Mouse (Mus musculus) limb, embryonic 10.5 days (tissue): ENCODE results near the gene Spata7. TPM values are rescaled to one million over a fixed set of nuclear protein-coding genes. Genes with fewer than 3 reads are reported as not detected.
A peak's percentile ranks its signal among the peaks of the same experiment; 100 is the strongest.
"Not testable (repeated sequence)": the region's sequence is repeated elsewhere in the genome, so short reads cannot be mapped to it uniquely, and the experiment has no call there.

Source experiments
- DNase-seq: peaks from one replicate; pipeline ENCODE4 v3.0.0-alpha.2; 2017; ENCODE audit warnings: low spot score
- H3K27ac ChIP-seq: fragments of 300-500 bp; sonication (generic); 2 replicates; pipeline ENCODE4 v1.5.1; 2016; ENCODE audit warnings: mild to moderate bottlenecking
- H3K27me3 ChIP-seq: fragments of 300-500 bp; sonication (generic); 2 replicates; pipeline ENCODE4 v1.6.1; 2016; ENCODE audit warnings: low read depth, mild to moderate bottlenecking; ENCODE audit not compliant: poor library complexity, severe bottlenecking
- H3K36me3 ChIP-seq: fragments of 300-500 bp; sonication (generic); 2 replicates; pipeline ENCODE4 v1.6.1; 2016; ENCODE audit warnings: mild to moderate bottlenecking, moderate library complexity
- H3K4me1 ChIP-seq: fragments of 300-500 bp; sonication (generic); 2 replicates; pipeline ENCODE4 v1.6.1; 2016
- H3K4me3 ChIP-seq: fragments of 300-500 bp; sonication (generic); 2 replicates; pipeline ENCODE4 v1.5.1; 2016; ENCODE audit warnings: mild to moderate bottlenecking, moderate library complexity
- H3K9me3 ChIP-seq: fragments of 300-500 bp; sonication (generic); replicated peaks from 2 replicates; pipeline ENCODE4 v1.6.1; 2016; ENCODE audit warnings: mild to moderate bottlenecking
- WGBS: fragments of 180-500 bp; shearing (Covaris S2); methylation state at CpG from one replicate; pipeline ENCODE4 v1.1.7; 2016; 5-methylcytosine and 5-hydroxymethylcytosine counted together
- polyA plus RNA-seq: library from polyadenylated mRNA; unstranded; fragments of >200 nt; fragmentation: Nextera tagmentation; extraction: Ambion mirVana; gene quantifications from 2 replicates; pipeline ENCODE4 v1.2.1, GENCODE M21; 2016

Spata7 gene
- 19.5 and 21.4 TPM in 2 replicates for polyA plus RNA-seq

DNA sequence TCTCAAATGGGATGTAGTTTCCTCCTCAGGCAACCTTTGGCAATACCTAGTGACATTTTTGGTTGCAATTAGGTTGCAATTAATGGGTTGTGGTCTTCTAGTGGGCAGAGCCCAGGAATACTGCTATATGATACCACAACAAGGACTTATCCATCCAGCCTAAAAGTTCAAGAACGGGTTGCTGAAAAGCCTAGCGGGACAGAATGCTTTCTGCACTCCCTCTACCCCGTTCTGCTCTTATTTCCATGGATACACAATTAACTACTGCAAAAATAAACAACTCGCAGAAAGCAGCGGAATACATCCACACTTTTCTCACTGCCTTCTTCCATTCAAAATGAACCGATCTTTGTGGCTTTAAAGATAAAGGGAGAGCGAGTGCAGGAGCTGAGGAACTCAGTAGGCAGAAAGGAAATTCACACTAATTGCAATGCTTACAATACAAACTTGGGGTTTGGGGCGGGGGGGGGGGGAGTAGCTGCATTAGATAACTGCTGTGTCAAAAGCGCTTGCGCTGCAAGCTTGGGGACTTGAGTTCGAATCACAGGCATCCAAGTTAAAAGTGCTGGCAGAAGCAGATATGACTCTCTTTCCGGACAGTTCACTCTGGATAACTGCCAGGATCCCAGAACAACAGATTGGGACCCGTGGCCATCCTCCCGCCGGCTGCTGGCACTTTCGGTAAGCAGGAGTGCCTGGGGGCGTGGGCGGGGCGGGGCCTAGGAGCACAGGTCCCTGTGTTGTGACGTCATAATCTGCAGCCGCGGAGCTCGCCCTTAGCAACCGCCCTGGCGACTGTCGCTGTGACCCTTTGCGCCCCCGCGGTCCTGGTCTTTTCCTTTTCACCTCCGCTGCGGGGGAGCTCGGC is at the start of gene Spata7:
Gene Spata7 (plus strand): TSS at position 766 of the 868 bp plus-strand sequence.
- 4% methylated on average over 32 of the region's 32 CpGs for WGBS
- Histone ChIP-seq H3K27ac (peak within 1 kb of the TSS; percentile 88), H3K36me3 (no peaks in the 10 kb centered on the region; the same call in 1 of the 2 replicates), H3K9me3 (no peaks in the 10 kb centered on the region), H3K4me3 (peak within 1 kb of the TSS; percentile 86), H3K27me3 (no peaks in the 10 kb centered on the region), H3K4me1 (peaks cover 11% of the 10 kb centered on the region)
- peak; percentile 94 for DNase-seq

DNA sequence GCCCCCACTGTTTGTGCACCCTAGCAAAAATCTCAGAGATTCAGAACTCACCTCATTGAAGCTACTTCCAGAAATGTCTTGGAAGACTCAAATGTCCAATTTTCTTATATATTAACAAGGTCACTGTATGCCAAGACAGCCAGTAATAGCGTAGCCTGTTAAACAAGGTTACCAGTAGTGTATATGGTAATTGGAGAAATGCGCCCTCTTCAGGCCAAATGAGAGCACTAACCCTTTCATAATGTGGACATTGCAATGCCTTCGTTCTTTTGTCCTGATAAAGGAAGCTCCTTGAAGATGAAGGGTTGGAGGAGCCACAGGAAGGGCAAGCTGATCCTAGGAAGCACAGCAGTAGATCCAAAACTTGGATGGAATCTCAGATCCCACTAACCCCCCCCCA is 42.7 kb upstream of the Spata7 start:
- H3K27ac ChIP-seq: no peak overlapping the region
- H3K36me3 ChIP-seq: no peaks in the 10 kb centered on the region
- DNase-seq: no peak
- H3K27me3 ChIP-seq: no peaks in the 10 kb centered on the region
- no peaks in the 10 kb centered on the region for H3K9me3 ChIP-seq
- WGBS: 37% methylated on average over 3 of the region's 3 CpGs
- no peaks in the 10 kb centered on the region for H3K4me1 ChIP-seq
- H3K4me3 ChIP-seq: no peak overlapping the region

DNA sequence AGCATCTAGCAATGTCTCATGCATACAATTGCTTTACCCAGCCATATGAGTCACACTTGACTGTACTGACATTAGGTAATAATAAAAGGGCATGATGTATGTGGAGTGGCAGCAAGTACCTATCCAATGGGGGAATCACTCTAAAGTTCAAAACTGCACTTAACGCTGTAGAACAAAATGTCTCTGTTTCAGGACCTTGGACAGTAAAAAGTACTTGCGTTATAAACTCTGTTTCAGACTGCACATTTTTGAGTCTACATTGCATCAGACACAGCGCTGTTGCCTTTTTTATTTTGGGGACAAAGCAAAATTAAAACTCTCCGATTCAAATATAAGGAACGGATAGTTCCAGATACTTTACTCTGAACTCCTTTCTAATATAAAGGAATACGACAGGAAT is 39.4 kb upstream of the Spata7 start:
- no peaks in the 10 kb centered on the region for H3K36me3 ChIP-seq
- H3K4me3 ChIP-seq: no peak overlapping the region

DNA sequence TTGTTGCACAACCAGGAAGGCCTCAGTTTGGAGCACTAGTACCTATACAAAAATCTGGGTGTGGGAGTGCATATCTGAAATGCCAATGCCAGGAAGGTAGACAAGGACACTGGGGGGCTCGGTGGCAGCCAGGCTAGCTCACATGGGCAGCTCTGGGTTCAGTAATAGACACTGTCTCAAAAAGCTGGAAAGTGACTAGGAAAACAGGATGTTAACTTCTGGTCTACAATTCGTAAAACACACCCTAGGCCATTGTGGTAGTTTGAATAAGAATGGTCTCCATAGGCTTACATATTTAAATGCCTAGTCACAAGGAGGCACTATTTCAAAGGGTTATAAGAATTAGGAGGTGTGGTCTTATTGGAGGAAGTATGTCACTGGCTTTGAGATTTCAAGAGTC is 36.9 kb upstream of the Spata7 start:
- H3K4me3 ChIP-seq: no peak overlapping the region
- H3K4me1 ChIP-seq: no peaks in the 10 kb centered on the region
- DNase-seq: no peak
- no peaks in the 10 kb centered on the region for H3K27me3 ChIP-seq
- peaks cover 6% of the 10 kb centered on the region; the same call in 1 of the 2 replicates for H3K9me3 ChIP-seq
- H3K36me3 ChIP-seq: no peaks in the 10 kb centered on the region
- 94% methylated on average over 2 of the region's 2 CpGs for WGBS
- H3K27ac ChIP-seq: no peak overlapping the region

More for the DNA sequence above, 39.4 kb upstream of the Spata7 start:
- 72% methylated on average over 6 of the region's 6 CpGs for whole genome bisulfite sequencing
- H3K9me3 ChIP-seq: peaks cover 6% of the 10 kb centered on the region; the same call in 1 of the 2 replicates
- H3K27me3 ChIP-seq: no peaks in the 10 kb centered on the region
- no peak for DNase-seq
- no peaks in the 10 kb centered on the region for H3K4me1 ChIP-seq
- H3K27ac ChIP-seq: no peak overlapping the region

GRCm38 (mm10) chr12:98600861-98601260 is 27.1 kb upstream of the Spata7 start:
- no peak for DNase-seq
- Histone ChIP-seq H3K4me1 (no peaks in the 10 kb centered on the region), H3K27me3 (no peaks in the 10 kb centered on the region), H3K4me3 (no peak overlapping the region), H3K36me3 (no peaks in the 10 kb centered on the region), H3K9me3 (no peaks in the 10 kb centered on the region), H3K27ac (no peak overlapping the region)
- 91% methylated on average over 5 of the region's 5 CpGs for WGBS

DNA sequence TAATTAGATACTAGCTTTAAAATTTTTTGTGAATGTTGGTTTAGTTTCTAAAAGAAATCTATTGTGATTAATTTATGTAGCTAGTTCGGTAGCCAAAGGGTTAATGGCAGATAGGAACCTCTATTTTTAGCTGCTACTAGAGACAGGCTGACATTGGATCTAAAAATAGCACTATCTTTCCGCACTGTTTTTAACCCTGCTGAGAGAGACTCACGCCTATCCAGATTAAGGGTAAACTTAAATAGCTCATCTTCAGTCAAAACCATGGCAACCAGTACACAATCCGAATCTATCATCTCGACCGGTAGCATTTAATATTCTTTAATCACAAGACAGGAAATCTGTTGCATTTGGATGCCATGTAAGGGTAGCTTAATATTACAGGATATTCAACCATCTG is 25.8 kb upstream of the Spata7 start:
- WGBS: 63% methylated on average over 6 of the region's 6 CpGs
- no peaks in the 10 kb centered on the region for H3K36me3 ChIP-seq
- H3K4me1 ChIP-seq: no peaks in the 10 kb centered on the region
- no peaks in the 10 kb centered on the region for H3K9me3 ChIP-seq
- no peak overlapping the region for H3K4me3 ChIP-seq
- no peak overlapping the region for H3K27ac ChIP-seq
- no peak for DNase-seq
- no peaks in the 10 kb centered on the region for H3K27me3 ChIP-seq

- Histone ChIP-seq H3K27me3 (no peaks in the 10 kb centered on the region), H3K27ac (no peak overlapping the region), H3K4me3 (no peak overlapping the region), H3K4me1 (no peaks in the 10 kb centered on the region), H3K9me3 (no peaks in the 10 kb centered on the region), H3K36me3 (no peaks in the 10 kb centered on the region)
- WGBS: 85% methylated on average over 1 of the region's 1 CpGs
- DNase-seq: no peak
These were observed 22.7 kb upstream of the Spata7 start for GRCm38 (mm10) chr12:98605264-98605663.

- Histone ChIP-seq H3K36me3 (no peaks in the 10 kb centered on the region), H3K27ac (no peak overlapping the region), H3K9me3 (no peaks in the 10 kb centered on the region), H3K4me3 (no peak overlapping the region), H3K27me3 (no peaks in the 10 kb centered on the region), H3K4me1 (no peaks in the 10 kb centered on the region)
- 73% methylated on average over 5 of the region's 5 CpGs for WGBS
- no peak for DNase-seq
These were observed 21.2 kb upstream of the Spata7 start for GRCm38 (mm10) chr12:98606595-98607290.

DNA sequence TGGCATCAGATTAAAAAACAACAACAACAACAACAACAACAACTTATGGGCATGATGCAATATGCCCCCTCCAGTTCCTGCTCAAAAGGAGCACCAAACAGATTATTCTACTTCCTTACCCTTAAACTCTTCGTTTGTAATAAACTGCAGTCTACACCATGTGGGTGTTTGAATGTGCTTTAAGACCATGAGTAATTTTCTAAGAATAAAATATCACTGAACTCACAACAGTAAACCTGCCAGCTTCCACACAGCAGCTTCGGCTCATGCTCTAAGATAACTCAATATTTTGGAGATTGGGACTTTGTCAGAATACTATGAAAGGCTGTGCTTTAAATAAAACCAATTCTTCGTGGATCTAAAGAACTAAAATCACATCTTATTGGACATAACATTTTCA is 17.6 kb upstream of the Spata7 start:
- Histone ChIP-seq H3K27me3 (no peaks in the 10 kb centered on the region), H3K9me3 (no peaks in the 10 kb centered on the region), H3K4me3 (no peak overlapping the region), H3K36me3 (no peaks in the 10 kb centered on the region), H3K27ac (no peak overlapping the region), H3K4me1 (no peaks in the 10 kb centered on the region; the same call in 1 of the 2 replicates)
- 78% methylated on average over 3 of the region's 3 CpGs for WGBS
- no peak for DNase-seq

DNA sequence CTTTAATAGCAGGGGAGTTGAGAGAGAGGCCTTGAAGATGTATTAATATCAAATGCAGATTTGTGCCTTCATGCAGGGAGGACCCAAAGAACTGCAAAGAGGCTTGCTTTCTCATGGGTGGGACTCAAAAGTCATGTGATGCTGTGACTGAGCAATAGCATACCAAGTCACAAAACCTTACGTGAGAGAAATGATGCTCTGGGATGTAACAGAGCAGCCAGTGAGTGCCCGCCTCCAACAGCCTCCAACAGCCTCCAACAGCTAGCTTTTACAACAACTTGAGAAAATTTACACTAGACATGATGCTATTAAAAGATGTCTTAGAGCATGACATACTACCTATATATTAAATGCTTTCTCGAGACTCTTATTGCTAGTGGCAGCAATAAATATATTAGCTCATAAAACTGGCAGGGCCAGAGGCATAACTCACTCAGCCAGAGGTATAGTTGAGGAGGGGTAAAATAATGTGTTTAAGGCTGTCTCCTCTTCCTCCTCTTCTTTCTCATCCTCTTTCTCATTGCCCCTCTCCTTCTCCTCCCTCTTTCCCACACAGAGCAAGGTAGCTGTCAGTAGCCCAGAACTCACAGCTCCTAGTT is 12.9 kb upstream of the Spata7 start:
- no peak for DNase-seq
- Histone ChIP-seq H3K27ac (no peak overlapping the region), H3K9me3 (no peaks in the 10 kb centered on the region), H3K4me3 (no peak overlapping the region), H3K36me3 (no peaks in the 10 kb centered on the region), H3K27me3 (no peaks in the 10 kb centered on the region), H3K4me1 (no peaks in the 10 kb centered on the region; the same call in 1 of the 2 replicates)
- whole genome bisulfite sequencing: 72% methylated on average over 3 of the region's 3 CpGs

- no peaks in the 10 kb centered on the region for H3K9me3 ChIP-seq
- no peaks in the 10 kb centered on the region for H3K36me3 ChIP-seq
- no peaks in the 10 kb centered on the region for H3K27me3 ChIP-seq
- H3K27ac ChIP-seq: no peak overlapping the region
- H3K4me1 ChIP-seq: no peaks in the 10 kb centered on the region; the same call in 1 of the 2 replicates
- H3K4me3 ChIP-seq: no peak overlapping the region
- 79% methylated on average over 5 of the region's 5 CpGs for WGBS
- no peak for DNase-seq
These were observed 12.2 kb upstream of the Spata7 start for GRCm38 (mm10) chr12:98615746-98616145.

- 88% methylated on average over 2 of the region's 2 CpGs for WGBS
These were observed 8.5 kb upstream of the Spata7 start for GRCm38 (mm10) chr12:98619496-98619895.

GRCm38 (mm10) chr12:98620922-98621321 is 7.0 kb upstream of the Spata7 start:
- H3K4me1 ChIP-seq, H3K27me3 ChIP-seq, DNase-seq, H3K9me3 ChIP-seq, H3K4me3 ChIP-seq, H3K36me3 ChIP-seq, H3K27ac ChIP-seq: not testable (repeated sequence)
- 56% methylated on average over 6 of the region's 6 CpGs for WGBS

More at GRCm38 (mm10) chr12:98619496-98619895, 8.5 kb upstream of the Spata7 start:
- Histone ChIP-seq H3K4me3 (no peak overlapping the region), H3K4me1 (no peaks in the 10 kb centered on the region; the same call in 1 of the 2 replicates), H3K9me3 (no peaks in the 10 kb centered on the region), H3K27me3 (no peaks in the 10 kb centered on the region), H3K27ac (no peak overlapping the region), H3K36me3 (no peaks in the 10 kb centered on the region)
- no peak for DNase-seq
